ENCODE assay signal across 1 mouse cellular context in genomic region chr16:64873416-64874305, GRCm38 (mm10).
TF ChIP-seq lines count a peak whose summit lies in the region.

No protein-coding gene starts in this region.

TF ChIP-seq in CH12.LX, 34 proteins besides CTCF, POLR2A, EP300 and RAD21 (continued from another document):
- TF ChIP-seq NRF1 (IDR thresholded peaks at IDR 0.05; ENCODE audit: low read depth, low read length) (0 out of 2 replicates have a peak, but pooled peaks have one; percentile 34), ZNF384 (IDR thresholded peaks at IDR 0.05; ENCODE audit: low read depth, low read length) (peak; percentile 23; the same call in 1 of the 2 replicates), CHD2 (IDR thresholded peaks at IDR 0.05; ENCODE audit: low read length) (peak; percentile 59; the same call in 1 of the 2 replicates), MEF2A (IDR thresholded peaks at IDR 0.05; ENCODE audit: borderline replicate concordance, low read depth, low read length) (peak; percentile 72; the same call in 1 of the 2 replicates), MXI1 (IDR thresholded peaks at IDR 0.05; ENCODE audit: low read depth, low read length) (peak; percentile 79; the same call in 1 of the 2 replicates), JUND (conservative IDR thresholded peaks at IDR 0.05; ENCODE audit: low read depth, low read length) (no peak), MAX (IDR thresholded peaks at IDR 0.05; ENCODE audit: low read length) (no peak; the same call in none of the 2 replicates), UBTF (IDR thresholded peaks at IDR 0.05; ENCODE audit: low read depth, low read length) (peak; percentile 76; the same call in 1 of the 2 replicates), RCOR1 (conservative IDR thresholded peaks at IDR 0.05; ENCODE audit: low read depth, low read length) (peak; percentile 82; the same call in 1 of the 2 replicates), SMC3 (IDR thresholded peaks at IDR 0.05; ENCODE audit: low read depth, low read length) (no peak), TBP (conservative IDR thresholded peaks at IDR 0.05; ENCODE audit: low read depth, low read length) (peak; percentile 88)
